Mouse (Mus musculus) embryonic facial prominence, embryonic 11.5 days (tissue): ENCODE measurements around the gene Card9. TPM values are rescaled to one million over a fixed set of nuclear protein-coding genes. Genes with fewer than 3 reads are reported as not detected.

Experiments used
- ATAC-seq: fragments of 200-750 bp; cut with Nextera tagmentation; replicated peaks from 2 replicates; pipeline ENCODE4 v1.8.0; 2017; ENCODE audit warnings: low read depth; ENCODE audit not compliant: insufficient number of reproducible peaks, low FRiP score, low TSS enrichment
- DNase-seq: peaks from one replicate; pipeline ENCODE4 v3.0.0-alpha.2; 2015; ENCODE audit warnings: low spot score
- H3K27ac ChIP-seq: fragments of 300-500 bp; sonication (generic); replicated peaks from 2 replicates; pipeline ENCODE4 v1.5.1; 2014; ENCODE audit warnings: mild to moderate bottlenecking, low read depth, low read length, control low read depth
- H3K27me3 ChIP-seq: fragments of 300-500 bp; sonication (generic); 2 replicates; pipeline ENCODE4 v1.6.1; 2014; ENCODE audit warnings: mild to moderate bottlenecking, low read length, moderate library complexity, mixed read lengths; ENCODE audit not compliant: control insufficient read depth, insufficient read depth
- H3K36me3 ChIP-seq: fragments of 300-500 bp; sonication (generic); replicated peaks from 2 replicates; pipeline ENCODE4 v1.6.1; 2014; ENCODE audit warnings: low read depth, mild to moderate bottlenecking, low read length, moderate library complexity, mixed read lengths; ENCODE audit not compliant: control insufficient read depth, insufficient read depth
- H3K4me1 ChIP-seq: fragments of 300-500 bp; sonication (generic); 2 replicates; pipeline ENCODE4 v1.6.1; 2014; ENCODE audit warnings: low read length, mixed read lengths; ENCODE audit not compliant: control insufficient read depth, insufficient read depth
- H3K4me2 ChIP-seq: fragments of 300-500 bp; sonication (generic); 2 replicates; pipeline ENCODE4 v1.6.1; 2014; ENCODE audit warnings: low read depth, mild to moderate bottlenecking, control low read depth, low read length, moderate library complexity
- H3K4me3 ChIP-seq: fragments of 300-500 bp; sonication (generic); 2 replicates; pipeline ENCODE4 v1.5.1; 2014; ENCODE audit warnings: low read depth, low read length, control low read depth
- H3K9ac ChIP-seq: fragments of 300-500 bp; sonication (generic); replicated peaks from 2 replicates; pipeline ENCODE4 v1.6.1; 2014; ENCODE audit warnings: mild to moderate bottlenecking, control low read depth, low read length
- H3K9me3 ChIP-seq: fragments of 300-500 bp; sonication (generic); replicated peaks from 2 replicates; pipeline ENCODE4 v1.6.1; 2016; ENCODE audit warnings: mild to moderate bottlenecking, low read length, inconsistent platforms, mixed read lengths; ENCODE audit not compliant: control insufficient read depth
- whole genome bisulfite sequencing: fragments of 180-500 bp; shearing (Covaris S2); extraction: QIAGEN DNeasy Blood & Tissue Kit; methylation state at CpG from one replicate; pipeline ENCODE4 v1.1.7; 2014; 5-methylcytosine and 5-hydroxymethylcytosine counted together
- polyA plus RNA-seq: library from polyadenylated mRNA; unstranded; fragments of >200 nt; fragmentation: Nextera tagmentation; extraction: Ambion mirVana; gene quantifications from 2 replicates; pipeline ENCODE4 v1.2.1, GENCODE M21; 2014

Gene Card9
- polyA plus RNA-seq, 1 experiment from 2014 or later: 0.41 TPM

- H3K4me2 ChIP-seq: peak within 1 kb of the TSS; percentile 98
- DNase-seq (peak; percentile 95), ATAC-seq (peak; percentile 63)
- no peaks in the 10 kb centered on the region for H3K9me3 ChIP-seq
- H3K36me3 ChIP-seq: peaks cover 9% of the 10 kb centered on the region
- H3K4me1 ChIP-seq: no peaks in the 10 kb centered on the region
- peak within 1 kb of the TSS; percentile 95 for H3K9ac ChIP-seq
- peak within 1 kb of the TSS; percentile 67 for H3K27ac ChIP-seq
- 2% methylated on average over 62 of the region's 62 CpGs for WGBS
- no peaks in the 10 kb centered on the region for H3K27me3 ChIP-seq
- peak within 1 kb of the TSS; percentile 84 for H3K4me3 ChIP-seq
These were observed 9.1 kb downstream of the Card9 start, which contains the start of gene Dnlz for GRCm38 (mm10) chr2:26351358-26352290. Gene Dnlz (minus strand): TSS chr2:26352110.

GRCm38 (mm10) chr2:26348241-26348640, 12.5 kb downstream of the Card9 start:
- H3K4me3 ChIP-seq: no peak overlapping the region
- peak; percentile 3 for DNase-seq
- peaks cover 15% of the 10 kb centered on the region for H3K36me3 ChIP-seq
- no peak overlapping the region for H3K4me2 ChIP-seq
- H3K9me3 ChIP-seq: no peaks in the 10 kb centered on the region
- no peaks in the 10 kb centered on the region for H3K4me1 ChIP-seq
- H3K27me3 ChIP-seq: no peaks in the 10 kb centered on the region
- ATAC-seq: no peak
- no peak overlapping the region for H3K9ac ChIP-seq
- H3K27ac ChIP-seq: no peak overlapping the region
- 60% methylated on average over 6 of the region's 6 CpGs for WGBS

- Histone ChIP-seq H3K9me3 (no peaks in the 10 kb centered on the region), H3K27ac (no peak overlapping the region), H3K4me1 (no peaks in the 10 kb centered on the region), H3K9ac (no peak overlapping the region), H3K4me3 (no peak overlapping the region), H3K27me3 (no peaks in the 10 kb centered on the region), H3K4me2 (no peak overlapping the region), H3K36me3 (peaks cover 22% of the 10 kb centered on the region)
- ATAC-seq (no peak), DNase-seq (no peak)
- 76% methylated on average over 11 of the region's 11 CpGs for WGBS
These were observed 17.9 kb downstream of the Card9 start for GRCm38 (mm10) chr2:26342609-26343490.

GRCm38 (mm10) chr2:26342044-26342443, 18.7 kb downstream of the Card9 start:
- 87% methylated on average over 10 of the region's 10 CpGs for WGBS

GRCm38 (mm10) chr2:26341510-26341981, 19.2 kb downstream of the Card9 start:
- no peaks in the 10 kb centered on the region for H3K27me3 ChIP-seq
- H3K4me2 ChIP-seq: no peak overlapping the region
- no peak overlapping the region for H3K27ac ChIP-seq
- no peaks in the 10 kb centered on the region for H3K9me3 ChIP-seq
- peaks cover 19% of the 10 kb centered on the region for H3K36me3 ChIP-seq
- WGBS: 100% methylated on average over 2 of the region's 2 CpGs
- ATAC-seq (no peak), DNase-seq (no peak)
- H3K9ac ChIP-seq: no peak overlapping the region
- H3K4me1 ChIP-seq: no peaks in the 10 kb centered on the region
- H3K4me3 ChIP-seq: no peak overlapping the region

More at GRCm38 (mm10) chr2:26342044-26342443, 18.7 kb downstream of the Card9 start:
- Histone ChIP-seq H3K4me1 (no peaks in the 10 kb centered on the region), H3K9me3 (no peaks in the 10 kb centered on the region), H3K36me3 (peaks cover 19% of the 10 kb centered on the region), H3K4me2 (no peak overlapping the region), H3K9ac (no peak overlapping the region), H3K27me3 (no peaks in the 10 kb centered on the region), H3K4me3 (no peak overlapping the region), H3K27ac (no peak overlapping the region)
- no peak for ATAC-seq
- DNase-seq: no peak

- ATAC-seq (no peak), DNase-seq (no peak)
- no peak overlapping the region for H3K9ac ChIP-seq
- no peaks in the 10 kb centered on the region for H3K9me3 ChIP-seq
- H3K27ac ChIP-seq: no peak overlapping the region
- 89% methylated on average over 5 of the region's 5 CpGs for WGBS
- H3K4me1 ChIP-seq: no peaks in the 10 kb centered on the region
- H3K36me3 ChIP-seq: peaks cover 13% of the 10 kb centered on the region
- no peak overlapping the region for H3K4me3 ChIP-seq
- no peaks in the 10 kb centered on the region for H3K27me3 ChIP-seq
- no peak overlapping the region for H3K4me2 ChIP-seq
These were observed 21.5 kb downstream of the Card9 start for GRCm38 (mm10) chr2:26339204-26339551.

GRCm38 (mm10) chr2:26338302-26339203, 22.2 kb downstream of the Card9 start:
- Histone ChIP-seq H3K9ac (no peak overlapping the region), H3K27me3 (no peaks in the 10 kb centered on the region), H3K4me1 (no peaks in the 10 kb centered on the region), H3K36me3 (peaks cover 13% of the 10 kb centered on the region), H3K4me3 (no peak overlapping the region), H3K27ac (no peak overlapping the region), H3K9me3 (no peaks in the 10 kb centered on the region), H3K4me2 (no peak overlapping the region)
- no peak for DNase-seq
- ATAC-seq: no peak
- WGBS: 91% methylated on average over 8 of the region's 13 CpGs
